Mouse (Mus musculus): ENCODE data around the gene Sel1l3.
A peak's percentile ranks its signal among the peaks of the same experiment; 100 is the strongest.

Sel1l3 gene

DNA sequence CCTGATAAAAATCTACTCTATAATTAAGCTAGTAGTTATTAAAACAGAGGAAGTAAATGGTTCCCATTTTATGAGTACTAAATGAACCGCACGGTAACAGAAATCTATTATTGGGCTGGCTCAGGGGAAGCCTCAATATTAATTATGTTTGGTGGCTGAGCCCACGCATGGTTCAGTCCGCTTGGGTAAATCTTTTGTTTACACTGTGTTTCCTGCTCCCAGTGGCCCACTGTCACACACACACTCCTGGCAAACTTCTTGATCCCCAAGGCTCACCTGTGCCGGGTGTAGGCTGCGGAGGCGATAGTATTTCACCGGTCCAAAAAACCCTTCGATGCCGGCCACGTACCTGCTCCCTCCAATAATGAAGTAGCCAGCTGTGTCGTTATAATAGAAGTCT, 39.3 kb downstream of the Sel1l3 start:
- no peak for DNase-seq (ENCODE audit: low spot score)

- no peak for DNase-seq (ENCODE audit: low spot score)
These were observed 40.8 kb downstream of the Sel1l3 start for GRCm38 (mm10) chr5:53172908-53173307.

- DNase-seq (ENCODE audit: low spot score): no peak
These were observed 41.5 kb downstream of the Sel1l3 start for GRCm38 (mm10) chr5:53172256-53172636.

DNA sequence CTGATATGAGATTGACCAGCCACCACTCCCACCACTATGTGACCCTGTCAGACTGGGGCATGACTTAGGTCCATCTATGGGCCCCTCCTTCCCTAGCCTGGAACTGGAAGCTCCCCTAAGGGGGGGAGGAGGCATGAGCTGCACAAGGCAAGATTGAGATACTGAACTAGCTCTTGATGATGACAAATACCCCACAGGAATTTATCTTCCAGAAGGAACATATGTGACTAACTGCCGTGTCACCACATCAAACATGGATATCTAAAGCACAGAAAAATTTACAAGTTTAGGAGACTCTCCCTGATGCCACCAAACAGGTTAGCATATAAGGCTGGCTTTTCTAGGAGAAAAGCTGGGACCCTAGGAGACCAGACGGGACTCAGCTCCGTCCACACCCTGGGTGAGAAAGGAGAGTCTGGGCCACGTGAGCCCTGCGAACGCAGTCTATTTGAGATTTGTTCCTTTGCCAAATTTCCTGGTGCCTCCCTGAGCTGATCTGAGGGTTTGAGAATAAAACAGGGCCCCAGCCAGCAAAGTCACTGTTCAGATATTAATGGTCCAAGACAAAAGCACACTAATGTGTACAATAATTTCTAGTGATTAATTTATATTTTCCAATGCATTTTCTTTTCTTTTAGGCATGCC, 42.0 kb downstream of the Sel1l3 start:
- DNase-seq (ENCODE audit: low spot score): no peak

- no peak for DNase-seq (ENCODE audit: low spot score)
These were observed 46.2 kb downstream of the Sel1l3 start for GRCm38 (mm10) chr5:53167564-53167963.

GRCm38 (mm10) chr5:53165672-53166071, 48.1 kb downstream of the Sel1l3 start:
- no peak for DNase-seq (ENCODE audit: low spot score)

GRCm38 (mm10) chr5:53162436-53162835, 51.3 kb downstream of the Sel1l3 start:
- no peak for DNase-seq (ENCODE audit: low spot score)

GRCm38 (mm10) chr5:53161506-53162186, 52.1 kb downstream of the Sel1l3 start:
- no peak for DNase-seq (ENCODE audit: low spot score)

DNA sequence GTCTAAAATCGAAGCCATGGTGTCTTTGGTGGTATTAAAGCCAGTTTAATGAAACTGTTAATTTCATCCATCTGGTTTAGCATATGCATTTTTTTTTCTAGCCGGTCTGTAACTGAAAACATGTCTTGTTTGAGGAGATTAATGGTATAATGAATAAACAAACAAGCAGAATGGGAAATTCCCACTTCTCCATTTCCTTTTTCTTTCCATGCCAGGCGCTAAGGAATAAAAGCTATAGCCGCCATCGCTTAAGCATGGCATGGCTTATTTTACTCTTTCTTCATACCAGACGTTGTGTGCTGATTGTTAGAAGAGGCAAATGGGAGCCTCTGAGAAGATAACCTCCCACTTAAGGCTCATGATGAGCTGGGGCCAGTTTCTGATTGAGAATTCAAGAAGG, 53.5 kb downstream of the Sel1l3 start:
- no peak for DNase-seq (ENCODE audit: low spot score)

DNA sequence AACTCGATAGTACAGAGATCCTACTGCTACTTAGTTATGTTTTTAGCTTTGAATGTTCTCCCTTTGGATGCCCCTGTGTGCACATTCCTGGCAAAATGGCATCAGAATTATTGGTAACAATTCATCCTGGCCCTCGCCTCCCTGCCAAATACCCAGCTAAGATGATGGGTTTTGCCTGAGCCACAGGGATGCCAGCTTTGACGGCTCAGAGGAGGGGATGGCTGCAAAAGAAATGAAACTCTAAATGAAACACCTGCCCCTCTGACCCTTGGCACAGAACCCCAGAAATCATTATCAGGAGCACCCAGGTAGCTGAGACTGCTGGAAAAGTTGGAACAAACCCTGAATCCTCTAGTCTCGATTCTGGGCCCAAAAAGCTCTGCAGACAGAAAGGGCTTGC, 54.1 kb downstream of the Sel1l3 start:
- no peak for DNase-seq (ENCODE audit: low spot score)

DNA sequence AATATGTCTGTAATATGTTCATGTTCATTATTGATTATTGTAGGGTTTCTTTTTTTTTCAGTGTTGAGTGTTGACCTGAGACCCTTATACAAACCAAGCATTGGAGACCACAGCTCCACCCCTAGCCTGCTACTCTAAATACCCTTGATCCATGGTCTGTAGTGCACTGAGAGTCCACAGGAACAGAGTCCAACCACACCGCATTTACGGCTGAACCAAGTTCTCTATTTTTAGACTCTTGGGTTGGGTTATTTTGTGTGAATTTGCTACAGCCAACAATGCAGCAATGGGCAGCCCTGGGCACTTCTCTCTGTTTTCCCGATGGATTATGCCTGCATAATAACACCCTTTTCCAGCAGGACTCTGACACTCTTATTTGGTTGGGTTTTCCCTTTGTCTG, 54.6 kb downstream of the Sel1l3 start:
- DNase-seq (ENCODE audit: low spot score): no peak

- no peak for DNase-seq (ENCODE audit: low spot score)
These were observed 57.6 kb downstream of the Sel1l3 start for GRCm38 (mm10) chr5:53155985-53156679.

DNA sequence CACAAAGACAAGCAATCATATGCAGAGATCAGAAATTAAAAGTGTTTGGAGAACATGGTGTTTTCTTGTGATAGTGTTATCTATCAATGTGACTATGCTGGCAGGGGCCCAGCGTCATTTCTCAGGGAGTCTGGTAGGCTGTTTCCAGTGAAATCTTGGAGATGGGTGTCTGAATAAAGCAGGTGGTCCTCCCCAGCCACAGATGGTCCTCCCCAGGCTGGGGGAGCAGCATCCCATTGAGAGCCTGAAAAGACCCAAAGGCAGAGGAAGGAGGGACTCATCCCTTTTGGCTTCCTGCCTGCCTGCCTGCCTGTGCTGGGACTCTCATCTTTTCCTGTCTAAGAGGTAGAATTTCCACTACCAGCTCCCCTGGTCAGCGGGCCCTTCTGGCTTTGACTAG, 59.2 kb downstream of the Sel1l3 start:
- peak; percentile 32 for DNase-seq (ENCODE audit: low spot score)

DNA sequence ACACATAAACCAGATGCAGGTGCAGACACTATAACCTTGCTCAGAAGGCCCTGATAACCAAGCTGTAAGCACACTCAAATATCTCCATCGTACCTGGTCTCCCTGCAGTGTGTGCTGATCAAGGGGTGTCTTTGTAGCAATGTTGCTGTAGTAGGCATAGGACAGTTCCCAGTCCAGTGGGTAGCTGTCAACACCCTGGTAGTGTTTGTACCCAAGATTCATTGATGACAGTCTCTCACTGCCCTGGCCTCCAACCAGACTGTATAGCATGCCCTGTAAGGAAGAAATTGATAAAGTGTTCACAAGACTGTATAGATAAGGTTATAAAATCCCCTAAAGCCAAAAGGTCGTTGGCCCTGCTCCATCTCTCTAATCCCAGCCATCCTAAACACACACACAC, 59.6 kb downstream of the Sel1l3 start:
- DNase-seq (ENCODE audit: low spot score): no peak

GRCm38 (mm10) chr5:53153144-53153543, 60.6 kb downstream of the Sel1l3 start:
- no peak for DNase-seq (ENCODE audit: low spot score)

DNA sequence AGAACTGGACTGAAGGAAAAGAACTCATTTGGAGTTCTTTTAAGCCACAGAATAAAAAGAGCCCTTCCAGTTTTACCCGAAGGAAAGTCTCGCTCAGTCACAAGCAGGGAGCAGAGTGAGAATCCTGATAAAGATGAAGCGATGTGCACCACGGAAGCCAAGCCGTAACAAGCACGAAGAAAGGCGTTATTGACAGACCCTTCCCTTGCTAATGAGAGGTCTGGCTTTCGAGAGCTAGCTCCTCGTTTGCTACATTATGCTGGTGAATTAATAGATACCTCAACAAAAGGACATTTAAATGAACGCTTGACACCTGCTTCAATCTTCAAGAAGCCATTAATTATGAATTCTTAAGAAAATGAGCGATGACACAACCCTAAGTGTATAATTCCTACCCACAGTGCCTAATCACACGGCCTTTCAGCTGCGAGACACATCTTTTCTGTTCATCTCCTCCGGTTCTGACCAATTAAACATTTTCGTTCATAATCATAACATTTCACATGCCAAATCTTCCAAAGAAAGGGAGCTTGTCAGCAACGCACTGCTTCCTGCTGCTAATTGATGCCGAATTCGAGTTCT, 62.3 kb downstream of the Sel1l3 start:
- no peak for DNase-seq (ENCODE audit: low spot score)

DNA sequence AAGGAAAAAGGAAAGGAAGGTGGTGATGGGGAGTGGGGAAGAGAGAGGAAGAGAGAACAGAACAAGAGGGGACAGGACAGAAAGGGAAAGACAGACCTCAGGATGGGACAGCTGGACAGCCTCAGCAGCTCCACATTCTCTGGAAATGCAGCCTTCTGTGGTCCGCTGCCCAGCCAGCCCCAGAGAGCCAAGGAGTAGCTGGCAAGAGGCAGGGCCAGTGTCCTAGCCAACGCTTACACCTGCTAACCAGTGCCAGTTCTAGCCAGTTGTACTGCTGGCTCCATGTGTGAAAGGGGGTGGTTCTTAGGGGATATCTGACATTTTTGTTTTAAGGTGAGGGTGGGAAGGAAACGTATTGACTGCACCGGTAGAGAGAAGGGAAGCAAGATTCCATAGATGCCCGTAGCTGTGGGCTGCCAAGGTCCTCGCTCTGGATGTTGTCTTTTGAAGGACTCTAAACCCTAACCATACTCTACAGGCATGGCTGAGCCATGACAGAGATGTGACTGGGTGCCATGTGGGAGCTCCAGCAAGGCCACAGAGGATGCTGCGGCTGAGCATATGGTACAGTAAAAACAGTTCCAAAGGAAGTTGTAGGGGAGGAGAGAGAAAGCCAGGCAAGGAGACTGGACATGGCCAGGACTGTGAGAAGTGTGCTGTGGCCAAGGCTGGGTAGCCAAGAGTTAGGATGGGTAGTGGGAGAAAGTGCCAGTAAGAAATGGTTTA, 64.6 kb downstream of the Sel1l3 start:
- DNase-seq (ENCODE audit: low spot score): no peak

DNA sequence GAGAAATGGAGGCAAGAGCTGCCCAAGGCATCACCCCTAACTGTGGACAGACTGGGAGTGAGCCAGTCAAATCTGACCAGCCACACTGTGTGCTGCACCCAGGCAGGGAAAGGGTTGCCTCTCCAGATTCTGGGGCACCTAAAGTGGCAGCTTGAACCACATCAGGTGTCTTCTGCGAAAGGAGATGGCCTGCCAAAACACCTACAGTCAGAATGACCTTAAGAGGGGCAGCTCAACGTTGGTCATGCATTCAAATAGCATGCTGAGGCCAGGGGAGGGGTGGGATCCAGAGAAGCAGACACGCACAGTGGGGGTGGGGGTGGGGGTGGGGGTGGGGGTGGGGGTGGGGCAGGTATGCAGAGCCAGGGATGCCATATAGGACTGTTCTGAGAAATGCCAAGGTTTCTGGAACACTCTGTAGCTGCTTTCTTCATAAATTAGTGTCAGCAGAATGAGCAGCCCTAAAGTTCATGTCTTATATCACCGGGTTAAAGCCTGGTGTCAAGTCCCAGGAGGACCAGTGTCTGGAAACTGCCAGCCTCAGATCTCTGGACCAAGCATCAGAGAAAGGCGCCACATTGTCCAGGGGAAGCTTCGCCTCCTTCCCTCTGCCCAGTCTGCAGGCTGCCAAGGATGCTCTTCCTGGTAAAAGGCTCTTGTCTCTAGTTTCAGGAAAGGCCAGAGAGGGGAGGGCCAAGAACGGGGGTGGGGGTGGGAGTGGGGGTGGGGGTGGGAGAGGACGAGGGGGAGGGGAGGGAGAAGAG, 65.4 kb downstream of the Sel1l3 start:
- no peak for DNase-seq (ENCODE audit: low spot score)

GRCm38 (mm10) chr5:53147418-53147817, 66.3 kb downstream of the Sel1l3 start:
- DNase-seq (ENCODE audit: low spot score): no peak

- no peak for DNase-seq (ENCODE audit: low spot score)
These were observed 67.1 kb downstream of the Sel1l3 start for GRCm38 (mm10) chr5:53146684-53147061.

- DNase-seq (ENCODE audit: low spot score): no peak
These were observed 67.6 kb downstream of the Sel1l3 start for GRCm38 (mm10) chr5:53146049-53146683.
